Mouse (Mus musculus): ENCODE measurements at regions not wholly inside any gene's neighbourhood (a gene's known extent, or its start where the extent isn't known, plus 50 kb on each side); places are given as distances from the start of the nearest gene placed in this dataset.
A peak's percentile ranks its signal among the peaks of the same experiment; 100 is the strongest.

DNA sequence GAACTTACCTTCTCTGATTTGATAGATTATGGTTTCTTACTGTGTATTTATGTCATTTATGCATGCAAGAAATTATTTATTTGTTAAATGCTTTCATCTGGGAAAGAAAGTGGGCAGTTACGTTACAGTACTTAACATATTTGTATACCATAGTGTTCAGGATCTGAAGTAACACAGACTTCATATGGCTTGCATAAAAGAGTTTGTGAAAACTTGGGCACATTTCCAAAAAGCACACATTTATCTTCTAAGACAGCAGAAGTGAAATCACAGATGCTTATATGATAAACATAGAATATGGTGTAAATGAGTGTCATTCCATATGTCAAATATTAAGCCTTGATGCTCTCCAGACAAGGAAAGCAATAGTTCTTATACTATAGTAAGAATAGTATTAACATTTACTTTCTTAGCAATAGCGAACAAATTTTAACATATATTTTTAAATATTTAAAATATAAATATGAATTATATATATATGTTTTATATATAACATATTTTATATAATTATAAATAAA, 4549.1 kb upstream of the Gm7489 start:
- DNase-seq (ENCODE audit: low read depth, low spot score), result no peak

DNA sequence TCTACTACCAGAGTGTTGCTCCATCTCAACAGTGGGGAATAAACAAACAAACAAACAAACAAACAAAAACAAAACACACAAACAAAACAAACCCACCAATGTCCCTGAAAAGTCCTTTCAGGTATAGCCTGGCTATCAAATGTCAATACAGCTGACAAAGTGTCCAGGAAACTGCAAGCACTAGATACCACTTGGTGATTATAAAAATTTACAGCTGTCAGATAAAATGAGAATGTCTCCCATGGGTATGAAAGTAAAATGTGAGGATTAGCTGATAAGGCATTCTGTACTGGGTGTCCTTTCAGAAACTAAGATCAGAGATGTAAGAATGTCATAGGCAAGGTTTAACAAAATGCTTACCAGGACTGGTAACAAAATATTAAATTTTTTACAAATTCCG, 4537.7 kb upstream of the Gm7489 start:
- no peak for DNase-seq (ENCODE audit: low read depth, low spot score)

DNA sequence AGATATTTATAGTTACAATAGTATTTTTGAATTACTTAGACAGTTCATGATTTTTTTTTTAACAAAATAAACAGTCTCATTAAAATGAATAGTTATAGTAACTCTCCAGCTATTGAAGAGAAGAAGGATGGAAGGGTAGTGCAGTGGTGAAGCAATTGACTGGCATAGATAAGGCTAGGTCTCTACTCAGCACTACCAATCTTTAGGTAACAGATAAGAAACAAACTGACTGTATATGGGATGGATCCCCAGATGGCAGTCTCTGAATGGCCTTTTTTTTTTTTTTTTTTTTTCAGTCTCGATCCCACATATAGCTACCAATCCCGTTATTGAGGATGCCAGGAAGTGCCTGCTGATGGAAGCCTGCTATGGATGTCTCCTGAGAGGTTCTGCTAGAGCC, 4528.6 kb upstream of the Gm7489 start:
- no peak for DNase-seq (ENCODE audit: low read depth, low spot score)

DNA sequence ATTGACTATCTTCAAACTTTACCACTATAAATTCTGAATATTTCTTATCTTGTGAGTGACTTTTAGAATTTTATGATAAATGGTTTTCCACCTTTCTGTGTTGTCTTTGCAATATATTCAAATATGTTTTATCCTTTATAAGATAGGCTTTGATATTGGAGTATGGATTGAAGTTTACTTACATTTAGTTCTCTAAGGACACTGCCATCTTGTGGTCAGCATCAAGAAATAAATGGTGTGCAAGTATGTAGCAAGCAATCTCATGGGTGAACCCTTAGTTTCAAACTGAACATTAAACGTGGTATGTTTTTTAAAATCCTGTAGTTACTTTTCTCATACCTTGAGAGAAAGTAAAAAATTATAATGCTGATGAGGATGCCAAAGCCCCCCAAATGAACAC, 4488.7 kb upstream of the Gm7489 start:
- DNase-seq (ENCODE audit: low read depth, low spot score), result peak; percentile 33

DNA sequence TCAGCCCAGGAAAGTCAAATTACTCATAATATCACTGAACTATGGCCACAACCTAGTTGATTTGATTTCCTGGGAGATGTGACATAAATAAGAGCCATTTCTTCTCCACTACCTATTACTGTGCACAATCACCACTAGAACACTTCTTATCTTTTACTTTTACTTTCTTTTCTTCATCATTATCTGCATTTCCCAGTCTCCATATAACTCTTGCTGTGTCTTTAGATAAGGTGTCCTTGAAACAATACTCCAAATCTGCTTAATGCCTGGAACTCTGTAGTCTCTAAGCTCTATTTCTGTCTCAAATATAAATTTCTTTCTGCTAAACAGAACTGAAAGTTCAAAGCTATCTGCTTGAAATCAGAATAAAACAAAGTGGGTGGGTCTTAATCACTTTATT, 4471.0 kb upstream of the Gm7489 start:
- no peak for DNase-seq (ENCODE audit: low read depth, low spot score)

DNA sequence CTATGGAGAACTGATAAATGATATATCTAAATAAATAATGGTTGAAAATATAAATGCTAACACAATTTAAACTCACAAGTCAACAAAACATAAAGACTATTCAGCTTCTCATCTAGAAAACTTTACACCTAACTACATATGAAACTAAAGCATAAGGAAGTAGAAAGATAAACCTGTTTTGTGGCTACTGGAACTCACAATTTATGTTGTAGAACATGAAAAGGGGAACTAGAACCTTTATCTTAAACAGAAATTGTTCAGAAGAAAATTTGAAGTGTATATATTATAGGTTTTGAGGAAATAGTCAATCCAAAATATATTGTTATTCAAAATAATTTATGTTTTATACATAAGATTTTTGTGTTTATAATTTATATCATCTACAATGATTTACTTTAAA, 4433.4 kb upstream of the Gm7489 start:
- no peak for DNase-seq (ENCODE audit: low read depth, low spot score)

DNA sequence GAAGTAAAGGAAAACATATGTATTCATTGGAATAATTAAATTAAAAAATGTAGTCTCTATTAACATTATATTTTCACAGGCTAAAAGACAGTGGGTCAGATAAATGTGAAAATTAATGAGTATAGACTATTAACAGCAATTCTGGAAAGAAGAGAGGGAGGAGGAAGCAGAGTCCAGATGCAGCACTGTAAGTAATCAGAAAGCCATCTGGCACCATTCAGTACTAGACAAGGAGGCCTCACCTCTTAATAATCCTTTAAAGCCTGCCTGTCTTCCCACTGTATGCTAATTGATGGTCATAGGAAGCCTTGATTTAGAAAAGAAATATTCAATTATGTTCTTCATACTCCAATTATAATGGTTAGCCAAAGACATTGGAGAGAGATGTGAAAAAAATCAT, 4400.1 kb upstream of the Gm7489 start:
- no peak for DNase-seq (ENCODE audit: low read depth, low spot score)

DNA sequence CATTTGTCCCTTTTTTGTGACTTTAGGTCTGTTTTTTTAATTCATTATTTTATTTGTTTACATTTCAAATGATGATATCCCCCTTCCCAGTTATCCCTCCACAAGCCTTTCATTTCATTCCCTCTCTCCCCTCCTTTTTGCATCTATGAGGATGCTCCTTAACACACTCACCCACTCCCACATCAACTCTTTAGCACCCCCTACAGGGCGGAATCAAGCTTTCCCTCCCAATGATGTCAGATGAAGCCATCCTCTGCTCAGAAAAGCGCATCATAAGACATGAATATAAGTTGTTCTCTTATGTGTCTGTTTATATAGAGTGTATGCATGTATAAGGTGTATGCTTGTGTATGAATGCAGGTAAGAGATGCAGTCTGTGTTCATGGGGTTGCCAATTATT, 4391.9 kb upstream of the Gm7489 start:
- DNase-seq (ENCODE audit: low read depth, low spot score), result peak; percentile 48

DNA sequence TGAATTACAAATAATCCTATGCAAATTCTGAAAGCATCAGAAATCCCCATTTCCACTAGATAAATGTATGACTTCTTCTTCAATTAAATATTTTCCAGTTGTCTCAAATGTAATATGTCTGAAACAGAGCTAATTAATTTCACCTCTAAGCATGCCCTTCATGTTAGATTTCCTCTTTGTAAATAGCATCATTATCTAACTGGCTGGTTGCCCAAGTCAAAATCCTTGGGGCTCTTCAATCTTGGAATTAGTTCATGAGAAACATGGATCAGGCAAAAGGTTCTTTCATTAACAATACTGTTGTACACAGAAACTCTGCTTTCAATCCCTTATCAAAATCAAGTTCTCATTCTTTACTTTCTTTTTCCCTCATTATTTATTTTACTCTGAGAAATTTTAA, 4382.9 kb upstream of the Gm7489 start:
- no peak for DNase-seq (ENCODE audit: low read depth, low spot score)
